Mouse (Mus musculus): ENCODE results near the gene Smox. TPM values are rescaled to one million over a fixed set of nuclear protein-coding genes. Genes with fewer than 3 reads are reported as not detected.

The Smox gene
- total RNA-seq, 2 experiments from 2014 or later, result 45.6 to 60.5 TPM

Other genes starting within 250 kb of the Smox start
- 10 to 100 TPM; 51.9 to 57.1 TPM for gene Pank2, start 229.0 kb upstream of the Smox start, total RNA-seq (2021)
- 10 to 100 TPM; 27.6 to 29.0 TPM for gene Rnf24, start 138.6 kb upstream of the Smox start, total RNA-seq (2021)
- 10 to 100 TPM; 17.4 to 20.5 TPM for gene Adra1d, start 70.8 kb downstream of the Smox start, total RNA-seq (2021)

Data from left cerebral cortex, postnatal 10 days (tissue).